24 mouse cellular contexts compared by ENCODE assay signal in the genomic region with DNA sequence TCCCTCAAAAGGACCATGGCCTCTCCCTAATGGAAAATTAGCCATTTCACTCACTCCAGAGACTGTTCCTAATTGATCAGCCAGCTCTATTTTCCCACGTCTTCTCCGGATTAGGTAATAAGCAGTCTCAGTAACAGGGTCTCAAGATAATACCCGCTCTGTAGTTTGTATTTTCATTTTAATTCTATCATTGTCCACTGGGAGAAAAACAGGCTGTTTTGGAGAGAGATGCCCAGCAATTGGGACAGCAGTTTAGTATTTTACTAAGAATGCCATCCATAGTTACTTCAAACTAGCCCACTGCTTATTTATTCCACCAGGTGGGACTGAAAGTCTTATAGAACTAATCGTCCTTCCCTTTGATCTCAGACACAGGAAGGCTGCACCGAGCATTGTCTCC. TPM values are rescaled to one million over a fixed set of nuclear protein-coding genes. Genes with fewer than 3 reads are reported as not detected.
DNase-seq lines count a peak whose midpoint lies in the region; ATAC-seq and TF ChIP-seq lines count a peak whose summit lies in the region.
"Had no signal": no experiment of that assay in that cellular context is flagged by ENCODE, and none has a peak within 500 bp of the region (broad histone marks: within the 10 kb centered on the region; RNA-seq: fewer than 3 reads in every experiment).

Olfr218 (plus strand) TSS at position 301 of the 400 bp plus-strand sequence.

- H3K4me1 ChIP-seq in forebrain, postnatal 0 days (ENCODE audit: insufficient read depth): no peaks in the 10 kb centered on the region

- WGBS in forebrain, postnatal 0 days: 46% methylated on average over 5 of the region's 5 CpGs

- no peak within 1 kb of the TSS for H3K9ac ChIP-seq in forebrain, postnatal 0 days

- H3K27me3 ChIP-seq in forebrain, postnatal 0 days (ENCODE audit: insufficient read depth, low read length): no peaks in the 10 kb centered on the region
- H3K27me3 ChIP-seq: CH12.LX, Patski had no signal

- TF ChIP-seq POLR2A in brain, embryonic 14.5 days (IDR thresholded peaks at IDR 0.05; ENCODE audit: borderline replicate concordance, extremely low read depth, insufficient read depth, insufficient read length, poor library complexity, severe bottlenecking): no peak

- no peak for ATAC-seq in forebrain, postnatal 0 days
- ATAC-seq: activated CD4-positive, CD25-positive, alpha-beta regulatory T cell, adult 4 months; CD4-positive, CD25-positive, alpha-beta regulatory T cell, adult 4 months; Patski had no signal

- no peak within 1 kb of the TSS for H3K4me3 ChIP-seq in forebrain, postnatal 0 days (ENCODE audit: low read depth, low read length)

- no peak within 1 kb of the TSS for H3K27ac ChIP-seq in forebrain, postnatal 0 days (ENCODE audit: low read depth, low read length)

- no peak within 1 kb of the TSS for H3K4me2 ChIP-seq in forebrain, postnatal 0 days (ENCODE audit: low read depth)

- DNase-seq in brain, embryonic 14.5 days (ENCODE audit: low read depth): peak; percentile 1
- no peak for DNase-seq in forebrain, postnatal 0 days
- DNase-seq: adrenal gland, adult 2 months; adrenal gland, adult 8-10 months; adrenal gland, postnatal 10 days; adrenal gland, postnatal 14 days; adrenal gland, postnatal 25 days; adrenal gland, postnatal 36 days; B cell, adult 2 months; cerebellum, adult 11 months; cerebellum, adult 11-12 months; cerebellum, adult 18-20 months; cerebellum, adult 2 months; cerebellum, adult 8-10 months had no signal

- no peaks in the 10 kb centered on the region for H3K36me3 ChIP-seq in forebrain, postnatal 0 days (ENCODE audit: insufficient read depth)
- H3K36me3 ChIP-seq: G1E had no signal

- no peaks in the 10 kb centered on the region for H3K9me3 ChIP-seq in forebrain, postnatal 0 days (ENCODE audit: low read length)

- TF ChIP-seq CTCF in brain, embryonic 14.5 days (IDR thresholded peaks at IDR 0.05; ENCODE audit: borderline replicate concordance, extremely low read depth, insufficient read depth, insufficient read length): no peak
- no peak for TF ChIP-seq CTCF in forebrain, postnatal 0 days (IDR thresholded peaks at IDR 0.05; ENCODE audit: low read depth)

RNA-seq across cellular contexts. Expression of gene Olfr218, which starts in this region (rescaled TPM):
- not detected in 2 replicates for polyA plus RNA-seq in brain, embryonic 14.5 days (2012; rRNA removed)
- not detected in 2 replicates for total RNA-seq in forebrain, postnatal 0 days (2014; rRNA removed)
- polyA plus RNA-seq in forebrain, postnatal 0 days (2015; fragmentation: Nextera tagmentation; extraction: Ambion mirVana): not detected in 2 replicates
- total RNA-seq: adrenal gland, adult 18-20 months; adrenal gland, adult 2 months; adrenal gland, adult 8-10 months; adrenal gland, postnatal 10 days; adrenal gland, postnatal 14 days; adrenal gland, postnatal 25 days; adrenal gland, postnatal 36 days; adrenal gland, postnatal 4 days; CH12.LX; ES-E14; MEL had no signal
- polyA plus RNA-seq: activated CD4-positive, CD25-positive, alpha-beta regulatory T cell, adult 4 months; adrenal gland, adult 2 months; C2C12; CD4-positive, CD25-positive, alpha-beta regulatory T cell, adult 4 months; cerebellum, adult 2 months; G1E; Patski had no signal

Comparison
In these comparisons a context has a peak if more than half of its experiments do, and no peak if none do; other contexts are left out.
1. Peak in DNase-seq in brain, embryonic 14.5 days; RNA of the gene not detected or under 1 TPM.